Mouse (Mus musculus) neural tube, embryonic 10.5 days (tissue): Measurements from ENCODE around the gene Pld5.
A peak's percentile ranks its signal among the peaks of the same experiment; 100 is the strongest.

Experiments used
- DNase-seq: peaks from one replicate; pipeline ENCODE4 v3.0.0-alpha.2; 2017; ENCODE audit warnings: low spot score; ENCODE audit errors: extremely low spot score

The Pld5 gene

DNA sequence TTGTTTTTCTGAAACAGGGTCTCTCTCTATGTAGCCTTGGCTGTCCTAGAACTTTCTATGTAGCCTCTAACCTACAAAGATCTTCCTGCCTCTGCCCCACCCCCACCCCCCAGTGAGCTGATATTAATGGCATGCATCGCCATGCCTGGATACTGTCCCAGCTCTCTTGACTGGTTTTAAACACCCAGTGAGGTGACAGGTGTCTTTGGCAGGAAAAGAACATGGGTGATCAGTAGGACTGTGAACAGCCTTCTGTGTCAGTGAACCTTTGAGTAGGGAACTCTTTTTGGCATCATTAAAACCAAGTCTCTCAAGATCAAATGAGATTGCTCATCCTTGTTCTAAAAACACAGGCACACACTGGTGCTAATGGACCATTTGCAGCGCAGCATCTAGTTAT lies 313.3 kb downstream of the Pld5 start:
- DNase-seq, result no peak

DNA sequence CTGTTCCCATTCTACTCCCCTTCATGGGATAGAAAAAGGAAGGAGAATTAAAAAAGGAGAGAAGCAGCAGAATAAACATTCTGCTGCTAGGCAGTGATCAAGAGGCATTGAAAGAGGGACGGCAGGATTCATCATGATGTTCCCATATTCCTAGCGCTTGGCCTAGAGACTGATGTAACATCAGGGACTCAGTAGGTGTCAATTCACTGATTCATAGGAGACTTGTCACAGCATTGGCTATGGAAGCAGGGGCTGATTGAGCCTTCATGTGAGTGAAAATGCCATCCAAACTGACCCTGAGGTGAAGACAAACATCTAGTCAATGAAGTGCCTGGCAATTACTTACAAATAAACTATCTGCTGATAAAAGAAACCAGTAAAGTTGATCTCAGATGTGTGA lies 324.3 kb downstream of the Pld5 start:
- no peak for DNase-seq

DNA sequence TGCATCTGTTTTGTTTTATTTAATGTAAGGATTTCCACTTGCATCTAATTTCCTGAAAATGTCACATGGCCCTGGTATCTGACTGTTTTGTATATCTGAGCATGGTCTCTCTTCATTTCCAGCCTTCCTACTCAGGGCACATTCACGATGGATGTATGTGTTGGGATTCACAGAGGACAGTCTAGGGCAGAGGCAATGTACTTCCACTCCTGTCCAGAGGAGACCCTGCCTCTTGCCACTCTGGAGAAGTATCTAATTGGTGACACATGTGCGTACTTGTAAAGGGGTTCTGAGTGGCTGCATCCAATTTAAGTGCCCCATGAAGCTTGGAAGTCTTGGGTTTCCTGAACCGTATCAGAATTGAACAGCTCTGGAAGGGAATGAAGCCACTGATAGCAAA lies 324.7 kb downstream of the Pld5 start:
- no peak for DNase-seq

DNA sequence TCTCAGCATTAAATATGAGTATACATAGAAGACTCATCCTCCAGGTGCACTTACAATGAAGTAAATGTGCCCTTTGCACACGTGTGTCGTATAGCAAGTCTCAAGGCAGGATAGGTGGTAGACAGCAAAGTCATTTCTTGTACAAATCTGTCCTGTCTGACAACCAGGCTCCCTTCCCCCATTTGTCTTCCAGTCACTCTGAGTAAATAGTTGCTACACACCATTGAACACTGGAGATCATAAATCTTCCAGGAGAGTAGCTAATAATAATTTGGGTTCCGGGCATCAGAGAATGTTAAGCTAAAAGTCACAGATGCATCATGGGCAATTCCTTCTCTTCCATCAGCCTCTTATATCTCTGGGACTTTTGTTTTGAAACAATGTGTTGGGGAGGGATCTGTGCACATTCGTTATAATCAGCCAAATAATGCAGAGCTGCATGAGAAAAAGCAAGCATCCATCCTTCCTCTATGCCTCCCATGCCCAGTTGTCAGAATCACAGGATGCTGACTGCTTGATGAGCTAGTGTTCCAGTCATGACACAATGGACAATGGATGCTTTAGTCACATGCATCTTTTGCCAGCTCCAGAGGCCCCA lies 328.3 kb downstream of the Pld5 start:
- no peak for DNase-seq

DNA sequence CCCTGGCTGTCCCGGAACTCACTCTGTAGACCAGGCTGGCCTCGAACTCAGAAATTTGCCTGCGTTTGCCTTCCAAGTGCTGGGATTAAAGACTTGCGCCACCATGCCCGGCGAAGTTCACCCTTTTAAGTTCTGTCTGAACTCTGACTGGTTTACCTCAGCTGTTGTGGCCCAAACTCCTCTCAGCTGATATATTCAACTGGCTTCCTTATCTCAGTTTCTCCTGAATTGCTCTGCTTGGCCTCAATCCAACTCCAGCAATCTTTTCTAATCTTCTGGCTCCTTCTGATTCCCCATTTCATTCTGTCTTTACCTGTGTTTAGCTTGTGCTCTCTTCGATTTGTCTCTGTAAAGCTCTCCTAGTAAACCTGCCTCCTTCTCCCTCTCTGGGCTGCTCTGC lies 331.9 kb downstream of the Pld5 start:
- no peak for DNase-seq

DNA sequence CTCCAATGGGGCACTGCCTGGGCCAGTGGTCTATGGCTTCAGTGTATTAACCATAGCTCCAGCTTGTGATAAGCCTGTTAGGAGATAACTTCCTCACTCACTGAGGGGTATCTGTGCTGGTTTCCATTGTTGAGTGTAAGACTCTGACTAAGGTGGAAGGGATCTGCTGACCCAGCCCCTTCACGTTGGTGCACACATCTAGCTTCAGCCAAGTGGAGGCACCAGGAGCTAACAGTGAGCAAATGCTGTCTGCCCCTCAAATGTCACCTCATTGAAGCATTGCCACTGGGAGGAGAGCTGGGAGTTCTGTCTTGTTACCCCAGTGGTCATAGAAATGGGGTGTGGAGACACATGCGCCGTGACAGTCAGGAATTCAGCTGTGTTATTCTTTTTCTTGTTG lies 336.4 kb downstream of the Pld5 start:
- DNase-seq, result no peak

DNA sequence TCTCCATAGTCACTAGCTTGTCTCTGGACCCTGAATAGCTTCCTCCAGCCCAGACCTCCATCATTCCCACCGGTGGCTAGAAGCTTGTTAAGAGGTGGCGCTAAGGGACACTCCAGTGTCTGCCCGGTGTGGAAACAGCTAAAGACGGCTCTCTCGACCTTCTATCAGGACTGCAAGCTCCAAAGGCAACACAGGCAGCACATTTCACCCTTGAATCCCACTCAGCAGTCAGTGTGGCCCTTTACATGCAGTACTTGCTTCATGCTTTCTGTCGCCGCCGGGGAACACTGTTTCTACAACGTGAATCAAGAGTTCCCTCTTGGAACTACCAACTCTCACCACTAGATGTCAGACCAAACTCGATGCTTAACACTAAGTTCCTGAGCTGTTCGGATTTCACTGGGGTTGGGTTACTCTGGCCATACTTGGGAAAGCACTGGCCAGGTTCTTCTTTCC lies 338.8 kb downstream of the Pld5 start:
- peak; percentile 62 for DNase-seq

DNA sequence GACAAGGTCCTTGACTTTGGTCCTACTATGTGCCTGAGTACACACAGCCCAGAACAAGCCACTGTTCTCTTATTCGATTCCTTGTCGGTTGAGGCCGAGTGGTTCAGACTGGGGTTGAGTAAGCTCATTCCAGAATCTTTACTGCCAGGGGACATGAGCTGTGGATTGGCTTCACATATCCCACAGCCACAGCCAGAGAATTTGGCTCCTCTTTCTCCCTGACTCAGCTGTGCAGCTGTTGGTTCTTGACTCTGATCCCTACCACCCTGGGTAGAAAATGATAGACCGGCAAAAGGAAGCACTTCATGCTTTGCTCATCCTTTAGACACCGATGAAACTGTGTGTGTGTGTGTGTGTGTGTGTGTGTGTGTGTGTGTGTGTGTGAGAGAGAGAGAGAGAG lies 343.7 kb downstream of the Pld5 start:
- no peak for DNase-seq

DNA sequence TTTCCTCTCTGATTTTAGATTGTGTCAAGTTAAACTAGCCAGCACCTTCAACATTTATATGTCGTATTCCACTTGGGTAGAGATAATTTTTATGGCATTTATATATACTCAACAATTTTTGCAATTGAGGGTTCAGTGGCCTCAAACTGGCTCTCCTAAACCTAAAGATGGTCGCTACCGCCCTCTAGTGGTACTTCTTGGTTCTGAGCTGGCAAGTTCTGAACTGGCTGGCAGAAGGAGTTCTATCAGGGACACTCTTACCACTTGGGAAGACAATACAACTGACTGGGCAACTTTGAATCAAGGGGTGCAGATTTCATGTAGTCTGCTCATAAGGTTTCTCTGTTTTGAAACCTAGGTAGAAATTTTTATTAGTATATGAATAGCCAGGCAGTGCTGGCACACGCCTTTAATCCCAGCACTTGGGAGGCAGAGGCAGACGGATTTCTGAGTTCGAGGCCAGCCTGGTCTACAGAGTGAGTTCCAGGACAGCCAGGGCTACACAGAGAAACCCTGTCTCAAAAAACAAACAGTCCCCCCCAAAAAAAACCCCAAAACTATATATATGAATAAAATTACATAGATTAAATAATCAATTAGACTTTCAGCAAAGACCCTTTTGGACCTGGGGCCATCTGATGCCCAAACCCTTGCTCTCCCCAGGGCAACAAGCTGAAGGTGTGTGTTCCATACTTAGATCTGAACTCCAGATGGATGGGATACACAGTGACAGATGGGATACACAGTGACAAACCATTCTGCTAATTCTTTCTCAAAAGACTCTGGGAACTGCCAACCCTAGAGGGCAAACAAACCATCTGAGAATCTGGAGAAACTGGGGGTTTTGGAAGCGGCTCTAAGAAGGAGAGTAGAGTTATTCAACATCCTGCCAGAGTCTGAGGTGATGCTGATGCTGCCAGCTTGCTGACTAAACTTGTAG lies 351.0 kb downstream of the Pld5 start:
- DNase-seq, result peak; percentile 69

DNA sequence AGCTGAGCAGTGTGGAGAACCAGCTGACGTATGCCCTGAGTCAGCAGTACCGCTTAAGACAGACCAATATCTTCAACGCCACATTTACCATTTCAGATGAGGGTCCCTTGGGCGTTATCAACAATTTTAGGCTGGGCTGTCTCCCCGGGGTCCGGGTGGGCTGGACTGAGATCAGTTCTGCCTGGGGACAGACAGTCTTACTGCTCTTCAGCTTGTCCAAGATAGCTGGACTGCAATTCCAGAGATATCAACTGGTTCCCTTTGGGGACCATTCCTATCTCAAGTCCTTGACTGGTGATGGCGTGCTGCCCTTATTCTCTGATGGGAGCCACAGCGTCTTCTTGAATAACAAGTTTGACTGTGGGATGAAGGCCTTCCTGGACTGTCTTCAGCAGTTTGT lies 354.0 kb downstream of the Pld5 start:
- no peak for DNase-seq

DNA sequence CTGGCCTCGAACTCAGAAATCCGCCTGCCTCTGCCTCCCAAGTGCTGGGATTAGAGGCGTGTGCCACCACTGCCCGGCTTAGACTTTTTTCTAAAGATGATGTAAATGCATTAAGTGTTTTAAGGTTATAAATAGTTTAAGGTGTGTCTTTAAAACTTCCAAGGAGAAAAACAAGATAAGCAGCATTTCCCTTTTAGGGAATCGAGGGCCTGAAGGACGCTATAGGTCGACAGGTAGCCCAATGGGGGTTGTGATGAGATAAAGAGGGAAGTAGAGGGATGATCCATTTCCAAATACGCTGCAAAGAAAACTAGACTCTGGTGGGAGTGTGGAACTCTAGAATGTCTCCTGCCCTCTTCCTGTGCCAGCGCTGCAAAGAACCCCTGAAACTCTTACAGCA lies 355.1 kb downstream of the Pld5 start, which contains the start of gene Gm38100:
Gene Gm38100 (plus strand): TSS at position 301 of the 400 bp plus-strand sequence.
- no peak for DNase-seq

DNA sequence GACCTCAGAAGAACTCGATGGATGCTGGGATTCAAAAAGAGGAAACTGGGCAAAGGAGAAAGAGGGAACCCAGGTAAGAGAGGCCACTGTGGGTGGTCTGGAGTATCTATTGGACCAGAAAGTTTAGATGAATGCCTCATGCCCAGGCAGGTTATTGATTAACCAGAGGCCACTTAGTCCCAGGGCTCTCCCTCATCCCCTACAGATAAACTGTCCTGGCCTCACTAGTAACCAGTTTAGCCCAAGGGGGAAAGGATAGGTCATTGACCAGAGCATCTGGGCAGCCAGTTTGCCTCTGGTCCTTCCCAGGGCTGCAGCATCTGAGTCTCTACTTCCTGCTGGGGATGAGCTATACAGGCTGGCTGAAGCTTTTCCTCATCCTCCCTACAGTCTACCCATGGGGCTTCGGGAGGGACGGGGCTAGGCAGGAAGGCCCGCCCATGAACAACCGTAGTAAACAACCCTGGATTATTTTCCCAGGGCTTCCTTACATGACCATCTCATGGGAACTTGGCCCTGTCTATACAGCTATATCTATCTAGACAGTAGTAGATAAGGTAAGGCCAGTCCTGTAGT lies 361.3 kb downstream of the Pld5 start:
- no peak for DNase-seq
